Mouse (Mus musculus) testis, adult 2 months (tissue): ENCODE measurements around the gene Mbnl2. TPM values are rescaled to one million over a fixed set of nuclear protein-coding genes. Genes with fewer than 3 reads are reported as not detected.

Source experiments
- H3K27ac ChIP-seq: fragments of 200-500 bp; 2 replicates; pipeline ENCODE4 v1.5.1; 2012; ENCODE audit warnings: low read depth, low read length; ENCODE audit not compliant: control insufficient read depth, insufficient read depth
- H3K27me3 ChIP-seq: fragments of 200-500 bp; 2 replicates; pipeline ENCODE4 v1.6.1; 2012; ENCODE audit warnings: mild to moderate bottlenecking, low read length, moderate library complexity; ENCODE audit not compliant: control insufficient read depth, insufficient read depth
- H3K36me3 ChIP-seq: fragments of 200-500 bp; 2 replicates; pipeline ENCODE4 v1.6.1; 2012; ENCODE audit warnings: mild to moderate bottlenecking, low read length; ENCODE audit not compliant: control insufficient read depth, insufficient read depth
- H3K4me1 ChIP-seq: fragments of 200-500 bp; 2 replicates; pipeline ENCODE4 v1.6.1; 2012; ENCODE audit warnings: low read length; ENCODE audit not compliant: control insufficient read depth, insufficient read depth
- H3K4me3 ChIP-seq: fragments of 200-500 bp; 2 replicates; pipeline ENCODE4 v1.5.1; 2012; ENCODE audit warnings: low read depth, mild to moderate bottlenecking, low read length, moderate library complexity, mixed read lengths; ENCODE audit not compliant: control insufficient read depth
- CTCF ChIP-seq: fragments of 200-500 bp; IDR thresholded peaks from 2 replicates; pipeline ENCODE4 v1.5.1; 2012; ENCODE audit warnings: low read depth, mild to moderate bottlenecking, inconsistent platforms, low read length, moderate library complexity; ENCODE audit not compliant: control insufficient read depth, insufficient read depth, insufficient replicate concordance
- POLR2A ChIP-seq: fragments of 200-500 bp; IDR thresholded peaks from 2 replicates; pipeline ENCODE4 v1.6.1; 2012; ENCODE audit warnings: low read depth, mild to moderate bottlenecking, inconsistent platforms, low read length, moderate library complexity; ENCODE audit not compliant: control insufficient read depth
- polyA plus RNA-seq: library from polyadenylated mRNA; depleted of rRNA; stranded (reverse); fragments of >200 nt; gene quantifications from 2 replicates; pipeline ENCODE4 v1.2.3, GENCODE M21; 2012

Gene Mbnl2
- polyA plus RNA-seq, 1 experiment: 14.7 TPM

DNA sequence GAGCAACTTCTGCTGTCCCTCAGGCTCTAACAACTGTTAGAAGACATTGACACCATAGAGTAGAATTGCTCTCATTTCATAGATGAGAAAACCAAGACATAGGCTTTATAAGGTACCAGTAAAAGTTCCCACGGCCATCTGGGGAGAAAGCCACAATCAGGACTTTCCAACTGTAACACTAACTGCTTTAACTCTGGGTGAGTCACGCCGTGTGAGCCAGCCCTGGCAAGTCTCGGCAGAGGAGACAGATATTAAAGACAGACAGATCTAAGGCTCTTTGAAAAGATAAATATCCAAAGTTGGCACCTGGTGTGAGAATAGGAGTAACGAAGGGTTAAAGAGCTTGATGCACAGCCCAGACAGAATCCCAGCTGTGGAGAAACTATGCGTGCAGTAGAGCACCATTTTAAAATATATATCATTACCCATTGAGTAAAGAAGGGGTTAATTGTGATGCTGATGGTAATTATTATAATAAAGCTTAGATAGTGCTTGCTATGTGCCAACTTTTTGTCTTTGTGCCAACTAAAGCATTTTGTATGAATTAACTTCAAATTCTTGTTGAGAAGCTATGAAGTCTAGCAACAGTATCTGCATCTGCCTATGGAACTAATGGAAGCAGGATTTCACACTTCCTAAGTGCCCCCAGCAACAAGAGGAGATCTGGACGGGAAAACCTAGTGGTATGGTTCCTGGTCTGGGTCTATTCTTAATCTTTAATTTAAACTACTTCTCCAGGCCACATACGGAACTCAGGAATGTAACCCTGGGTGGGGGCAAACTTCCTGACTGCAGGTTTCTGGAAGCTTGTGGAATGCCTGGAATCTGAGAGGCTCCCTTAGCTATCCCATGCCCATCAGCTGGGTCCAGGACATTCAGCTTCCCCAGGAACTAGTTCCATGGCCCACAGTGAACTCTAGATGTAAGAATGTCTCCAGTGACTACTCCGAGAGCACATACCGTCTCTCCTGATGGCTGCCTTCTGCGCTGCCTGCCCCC is 97.9 kb downstream of the Mbnl2 start:
- Histone ChIP-seq H3K27ac (no peak overlapping the region), H3K36me3 (no peaks in the 10 kb centered on the region), H3K27me3 (no peaks in the 10 kb centered on the region), H3K4me1 (peaks cover 8% of the 10 kb centered on the region), H3K4me3 (no peak overlapping the region)
- no peak for TF ChIP-seq CTCF
- no peak for TF ChIP-seq POLR2A

DNA sequence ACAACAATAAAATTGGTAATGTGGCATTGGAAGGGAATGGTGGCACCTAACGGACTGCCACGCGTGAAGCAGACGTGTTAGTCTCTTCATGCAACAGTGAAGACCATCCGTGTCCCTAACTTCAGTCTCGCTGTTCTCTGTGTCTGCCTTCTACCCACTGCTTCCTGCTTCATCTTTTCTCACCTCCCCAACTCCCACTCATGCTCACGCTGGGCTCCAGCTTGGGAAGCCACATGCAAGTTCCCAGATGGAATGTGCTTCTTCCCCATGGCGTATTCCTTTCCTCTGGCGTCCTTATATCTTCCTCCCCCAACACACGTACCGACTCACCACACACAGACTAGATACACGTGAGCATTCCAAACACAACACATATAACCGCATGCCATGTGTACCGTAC is 99.3 kb downstream of the Mbnl2 start:
- no peak overlapping the region for H3K4me3 ChIP-seq
- peaks cover 5% of the 10 kb centered on the region for H3K4me1 ChIP-seq
- TF ChIP-seq CTCF (no peak), POLR2A (no peak)
- no peaks in the 10 kb centered on the region for H3K36me3 ChIP-seq
- no peak overlapping the region for H3K27ac ChIP-seq
- H3K27me3 ChIP-seq: no peaks in the 10 kb centered on the region

- H3K36me3 ChIP-seq: no peaks in the 10 kb centered on the region
- no peaks in the 10 kb centered on the region for H3K27me3 ChIP-seq
- TF ChIP-seq CTCF (no peak), POLR2A (no peak)
- H3K27ac ChIP-seq: no peak overlapping the region
- no peaks in the 10 kb centered on the region for H3K4me1 ChIP-seq
- no peak overlapping the region for H3K4me3 ChIP-seq
Observed at GRCm38 (mm10) chr14:120377192-120377591, 101.7 kb downstream of the Mbnl2 start.

DNA sequence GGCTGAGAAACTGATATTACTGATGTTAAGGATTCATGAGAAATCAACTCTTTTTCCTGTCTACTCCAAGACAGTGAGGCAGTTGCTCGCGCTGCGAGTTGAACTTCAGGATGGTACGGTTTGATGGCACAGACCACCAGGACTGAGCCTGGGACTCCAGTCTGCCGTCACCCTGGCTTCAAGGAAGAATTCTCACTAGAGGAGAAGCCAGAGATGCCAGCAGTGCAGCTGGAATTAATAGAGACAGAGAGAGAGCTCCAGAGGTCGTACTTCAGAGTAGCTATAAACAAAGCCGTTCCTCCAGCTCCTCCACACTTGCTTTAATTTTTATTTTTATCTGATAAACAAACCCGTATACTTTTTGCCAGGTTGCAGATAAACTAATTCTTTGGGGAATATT is 102.5 kb downstream of the Mbnl2 start:
- Histone ChIP-seq H3K4me1 (no peaks in the 10 kb centered on the region), H3K36me3 (no peaks in the 10 kb centered on the region), H3K27ac (no peak overlapping the region)

GRCm38 (mm10) chr14:120379716-120380115 is 104.2 kb downstream of the Mbnl2 start:
- H3K27me3 ChIP-seq: no peaks in the 10 kb centered on the region
- no peak overlapping the region for H3K4me3 ChIP-seq
- TF ChIP-seq POLR2A (no peak), CTCF (no peak)
- no peaks in the 10 kb centered on the region for H3K36me3 ChIP-seq
- H3K4me1 ChIP-seq: no peaks in the 10 kb centered on the region
- H3K27ac ChIP-seq: no peak overlapping the region

More for the DNA sequence above, 102.5 kb downstream of the Mbnl2 start:
- Histone ChIP-seq H3K4me3 (no peak overlapping the region), H3K27me3 (no peaks in the 10 kb centered on the region)
- TF ChIP-seq CTCF: no peak
- TF ChIP-seq POLR2A: no peak

- no peak overlapping the region for H3K27ac ChIP-seq
- no peaks in the 10 kb centered on the region for H3K36me3 ChIP-seq
- H3K27me3 ChIP-seq: no peaks in the 10 kb centered on the region
- TF ChIP-seq POLR2A (no peak), CTCF (no peak)
- H3K4me1 ChIP-seq: no peaks in the 10 kb centered on the region
- H3K4me3 ChIP-seq: no peak overlapping the region
Observed at GRCm38 (mm10) chr14:120381378-120382134, 106.1 kb downstream of the Mbnl2 start.

DNA sequence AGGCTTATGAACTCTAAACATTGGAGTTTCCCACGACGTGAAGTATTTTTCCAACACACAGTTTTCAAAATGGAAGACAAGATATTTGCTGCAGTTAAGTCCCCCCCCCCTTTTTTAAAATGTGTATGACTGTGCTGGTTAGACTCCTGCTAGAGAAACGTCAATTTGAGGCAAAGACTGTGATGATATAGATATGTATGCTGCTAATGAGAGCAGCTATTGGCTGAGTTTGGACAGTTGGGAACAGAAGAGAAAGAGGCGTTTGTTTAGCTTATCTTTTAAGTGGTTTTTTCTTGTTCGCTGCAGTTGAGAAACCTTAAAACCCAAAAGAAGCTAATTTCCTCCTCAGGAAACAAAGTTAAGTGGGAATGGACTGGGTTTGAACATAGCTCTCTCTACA is 106.7 kb downstream of the Mbnl2 start:
- Histone ChIP-seq H3K27me3 (no peaks in the 10 kb centered on the region), H3K4me1 (no peaks in the 10 kb centered on the region), H3K27ac (no peak overlapping the region), H3K4me3 (no peak overlapping the region), H3K36me3 (no peaks in the 10 kb centered on the region)
- TF ChIP-seq CTCF: no peak
- TF ChIP-seq POLR2A: no peak
